Mouse (Mus musculus) liver, embryonic 14.5 days (tissue): ENCODE measurements at regions not wholly inside any gene's neighbourhood (a gene's known extent, or its start where the extent isn't known, plus 50 kb on each side); places are given as distances from the start of the nearest gene placed in this dataset.
A peak's percentile ranks its signal among the peaks of the same experiment; 100 is the strongest.

Source experiments
- ATAC-seq: fragments of 200-750 bp; cut with Nextera tagmentation; 2 replicates; pipeline ENCODE4 v1.8.0; 2017; ENCODE audit warnings: moderate number of reproducible peaks, mild to moderate bottlenecking, moderate library complexity; ENCODE audit not compliant: insufficient read depth
- DNase-seq, 3 experiments: peaks; one replicate each; pipeline ENCODE4 v3.0.0-alpha.2; 2012 to 2013; ENCODE audit warnings: low read depth in 3 of 3, low spot score in 3 of 3
- H3K27ac ChIP-seq: fragments of 300-500 bp; sonication (generic); 2 replicates; pipeline ENCODE4 v1.5.1; 2014; ENCODE audit warnings: moderate library complexity, mild to moderate bottlenecking, control low read depth, inconsistent platforms
- H3K27me3 ChIP-seq: fragments of 300-500 bp; sonication (generic); 2 replicates; pipeline ENCODE4 v1.6.1; 2014; ENCODE audit warnings: mild to moderate bottlenecking, low read length, moderate library complexity; ENCODE audit not compliant: control insufficient read depth, insufficient read depth
- H3K36me3 ChIP-seq: fragments of 300-500 bp; sonication (generic); replicated peaks from 2 replicates; pipeline ENCODE4 v1.6.1; 2014; ENCODE audit warnings: low read depth; ENCODE audit not compliant: control insufficient read depth, insufficient read depth
- H3K4me1 ChIP-seq, 2 experiments: fragments of 200-500 bp in 1 of 2; fragments of 300-500 bp in 1 of 2; sonication (generic) in 1 of 2; replicated peaks; 2 replicates each; pipeline ENCODE4 v1.6.1; 2012 to 2014; ENCODE audit warnings: antibody characterized with exemption in 1 of 2, inconsistent platforms in 1 of 2, low read length in 1 of 2; ENCODE audit not compliant: control insufficient read depth in 2 of 2, insufficient read depth in 2 of 2
- H3K4me2 ChIP-seq: fragments of 300-500 bp; sonication (generic); 2 replicates; pipeline ENCODE4 v1.6.1; 2014; ENCODE audit warnings: low read depth, mild to moderate bottlenecking, control low read depth, moderate library complexity
- H3K4me3 ChIP-seq, 2 experiments: fragments of 200-500 bp in 1 of 2; fragments of 300-500 bp in 1 of 2; sonication (generic) in 1 of 2; 2 replicates each; pipeline ENCODE4 v1.5.1; 2012 to 2014; ENCODE audit warnings: low read depth in 2 of 2, low read length in 2 of 2, mild to moderate bottlenecking in 2 of 2, control low read depth in 1 of 2, inconsistent platforms in 1 of 2, moderate library complexity in 1 of 2; ENCODE audit not compliant: insufficient read depth in 1 of 2
- H3K9ac ChIP-seq: fragments of 300-500 bp; sonication (generic); replicated peaks from 2 replicates; pipeline ENCODE4 v1.6.1; 2014; ENCODE audit warnings: mild to moderate bottlenecking, control low read depth, moderate library complexity
- H3K9me3 ChIP-seq: fragments of 300-500 bp; sonication (generic); 2 replicates; pipeline ENCODE4 v1.6.1; 2016; ENCODE audit warnings: low read length, mixed read lengths; ENCODE audit not compliant: control insufficient read depth
- CTCF ChIP-seq: IDR thresholded peaks from 2 replicates; pipeline ENCODE4 v1.5.1; 2016; ENCODE audit warnings: antibody characterized with exemption, low read depth, control low read depth
- EP300 ChIP-seq: IDR thresholded peaks from 2 replicates; pipeline ENCODE4 v1.6.1; 2016; ENCODE audit warnings: antibody characterized with exemption, low read depth
- WGBS: fragments of 180-500 bp; shearing (Covaris S2); extraction: QIAGEN DNeasy Blood & Tissue Kit; methylation state at CpG from one replicate; pipeline ENCODE4 v1.1.7; 2014; ENCODE audit not compliant: insufficient replicate concordance; 5-methylcytosine and 5-hydroxymethylcytosine counted together

GRCm38 (mm10) chr2:92739576-92739975 lies 140.1 kb downstream of the Chst1 start:
- Histone ChIP-seq H3K9ac (no peak overlapping the region), H3K27ac (no peak overlapping the region), H3K9me3 (no peaks in the 10 kb centered on the region), H3K4me2 (no peak overlapping the region), H3K27me3 (no peaks in the 10 kb centered on the region), H3K4me3 (no peak overlapping the region), H3K36me3 (no peaks in the 10 kb centered on the region), H3K4me1 (no peaks in the 10 kb centered on the region)
- DNase-seq, result no peak
- 48% methylated on average over 4 of the region's 4 CpGs for WGBS
- ATAC-seq, result no peak
- TF ChIP-seq EP300 (no peak), CTCF (no peak)

- H3K9ac ChIP-seq, result no peak overlapping the region
- WGBS, result 48% methylated on average over 4 of the region's 4 CpGs
- DNase-seq, result no peak
Measured at GRCm38 (mm10) chr2:92740776-92741295, 141.3 kb downstream of the Chst1 start.

GRCm38 (mm10) chr2:92742025-92742424 lies 142.5 kb downstream of the Chst1 start:
- Histone ChIP-seq H3K27ac (no peak overlapping the region), H3K4me3 (no peak overlapping the region), H3K9me3 (no peaks in the 10 kb centered on the region), H3K4me2 (no peak overlapping the region), H3K36me3 (no peaks in the 10 kb centered on the region), H3K27me3 (no peaks in the 10 kb centered on the region), H3K9ac (no peak overlapping the region), H3K4me1 (no peaks in the 10 kb centered on the region)
- no peak for DNase-seq
- TF ChIP-seq CTCF (no peak), EP300 (no peak)
- WGBS, result 24% methylated on average over 5 of the region's 5 CpGs
- peak; percentile 55; the same call in 1 of the 2 replicates for ATAC-seq

More at GRCm38 (mm10) chr2:92740776-92741295, 141.3 kb downstream of the Chst1 start:
- H3K4me2 ChIP-seq, result no peak overlapping the region
- no peaks in the 10 kb centered on the region for H3K9me3 ChIP-seq
- no peak for TF ChIP-seq EP300
- no peak for TF ChIP-seq CTCF
- no peaks in the 10 kb centered on the region for H3K36me3 ChIP-seq
- no peaks in the 10 kb centered on the region for H3K27me3 ChIP-seq
- ATAC-seq, result no peak
- H3K4me1 ChIP-seq, result no peaks in the 10 kb centered on the region
- H3K27ac ChIP-seq, result no peak overlapping the region
- no peak overlapping the region for H3K4me3 ChIP-seq

GRCm38 (mm10) chr2:92742671-92743070 lies 143.2 kb downstream of the Chst1 start:
- Histone ChIP-seq H3K27me3 (no peaks in the 10 kb centered on the region), H3K9me3 (no peaks in the 10 kb centered on the region), H3K9ac (no peak overlapping the region), H3K4me3 (no peak overlapping the region), H3K4me1 (no peaks in the 10 kb centered on the region), H3K36me3 (no peaks in the 10 kb centered on the region), H3K4me2 (no peak overlapping the region), H3K27ac (no peak overlapping the region)
- TF ChIP-seq EP300 (no peak), CTCF (no peak)
- ATAC-seq, result no peak
- no peak for DNase-seq

- H3K4me1 ChIP-seq, result no peaks in the 10 kb centered on the region
- no peak for TF ChIP-seq CTCF
- TF ChIP-seq EP300, result no peak
- no peaks in the 10 kb centered on the region for H3K9me3 ChIP-seq
- DNase-seq (no peak), ATAC-seq (no peak)
- no peak overlapping the region for H3K4me3 ChIP-seq
- no peak overlapping the region for H3K9ac ChIP-seq
- no peaks in the 10 kb centered on the region for H3K27me3 ChIP-seq
- no peaks in the 10 kb centered on the region for H3K36me3 ChIP-seq
- WGBS, result 23% methylated on average over 5 of the region's 5 CpGs
- no peak overlapping the region for H3K4me2 ChIP-seq
- no peak overlapping the region for H3K27ac ChIP-seq
Measured at GRCm38 (mm10) chr2:92743152-92743551, 143.6 kb downstream of the Chst1 start.
